Mouse (Mus musculus) induced T-regulatory cell, adult 2 months (primary cell): ENCODE measurements around the gene Pacrg.

Experiments used
- DNase-seq: peaks from one replicate; pipeline ENCODE4 v3.0.0-alpha.2; 2012; ENCODE audit warnings: low read depth

The Pacrg gene

GRCm38 (mm10) chr17:10403186-10403585 is 436.9 kb downstream of the Pacrg start:
- no peak for DNase-seq

- DNase-seq: no peak
Observed at GRCm38 (mm10) chr17:10402064-10402640, 438.0 kb downstream of the Pacrg start.

- no peak for DNase-seq
Observed at GRCm38 (mm10) chr17:10401529-10401928, 438.6 kb downstream of the Pacrg start.

GRCm38 (mm10) chr17:10399706-10400105 is 440.4 kb downstream of the Pacrg start:
- no peak for DNase-seq

- DNase-seq: no peak
Observed at GRCm38 (mm10) chr17:10398871-10399270, 441.2 kb downstream of the Pacrg start.

- no peak for DNase-seq
Observed at GRCm38 (mm10) chr17:10397924-10398627, 442.0 kb downstream of the Pacrg start.

GRCm38 (mm10) chr17:10397336-10397735 is 442.8 kb downstream of the Pacrg start:
- no peak for DNase-seq

GRCm38 (mm10) chr17:10396863-10397262 is 443.2 kb downstream of the Pacrg start:
- DNase-seq: no peak

- no peak for DNase-seq
Observed at GRCm38 (mm10) chr17:10394855-10395254, 445.3 kb downstream of the Pacrg start.

GRCm38 (mm10) chr17:10393766-10394165 is 446.3 kb downstream of the Pacrg start:
- no peak for DNase-seq

GRCm38 (mm10) chr17:10392342-10393034 is 447.6 kb downstream of the Pacrg start:
- DNase-seq: no peak

GRCm38 (mm10) chr17:10390232-10391172 is 449.6 kb downstream of the Pacrg start:
- no peak for DNase-seq

- no peak for DNase-seq
Observed at GRCm38 (mm10) chr17:10389740-10390139, 450.4 kb downstream of the Pacrg start.

- no peak for DNase-seq
Observed at GRCm38 (mm10) chr17:10386548-10386947, 453.6 kb downstream of the Pacrg start.

GRCm38 (mm10) chr17:10383406-10383805 is 456.7 kb downstream of the Pacrg start:
- no peak for DNase-seq

GRCm38 (mm10) chr17:10378467-10379175 is 461.5 kb downstream of the Pacrg start:
- no peak for DNase-seq

GRCm38 (mm10) chr17:10377606-10378005 is 462.5 kb downstream of the Pacrg start:
- no peak for DNase-seq

- DNase-seq: no peak
Observed at GRCm38 (mm10) chr17:10374316-10374715, 465.8 kb downstream of the Pacrg start.

GRCm38 (mm10) chr17:10373727-10374126 is 466.4 kb downstream of the Pacrg start:
- no peak for DNase-seq

- no peak for DNase-seq
Observed at GRCm38 (mm10) chr17:10372001-10372785, 467.9 kb downstream of the Pacrg start.

GRCm38 (mm10) chr17:10371472-10371871 is 468.6 kb downstream of the Pacrg start:
- DNase-seq: no peak
